Mouse (Mus musculus) activated CD4-positive, CD25-positive, alpha-beta regulatory T cell, adult 9 weeks (primary cell): ENCODE measurements around the gene Cdkn2c. TPM values are rescaled to one million over a fixed set of nuclear protein-coding genes. Genes with fewer than 3 reads are reported as not detected.

Experiments used
- polyA plus RNA-seq: library from polyadenylated mRNA; unstranded; fragments of 100-300 nt; shearing (Covaris generic); gene quantifications from one replicate; pipeline ENCODE4 v1.2.1, GENCODE M21; 2017

Gene Cdkn2c
- polyA plus RNA-seq: 13.7 TPM

GRCm38 (mm10) chr4:109666461-109667269 lies at the start of gene Cdkn2c:
TSS of gene Cdkn2c (minus strand) at chr4:109667189.

DNA sequence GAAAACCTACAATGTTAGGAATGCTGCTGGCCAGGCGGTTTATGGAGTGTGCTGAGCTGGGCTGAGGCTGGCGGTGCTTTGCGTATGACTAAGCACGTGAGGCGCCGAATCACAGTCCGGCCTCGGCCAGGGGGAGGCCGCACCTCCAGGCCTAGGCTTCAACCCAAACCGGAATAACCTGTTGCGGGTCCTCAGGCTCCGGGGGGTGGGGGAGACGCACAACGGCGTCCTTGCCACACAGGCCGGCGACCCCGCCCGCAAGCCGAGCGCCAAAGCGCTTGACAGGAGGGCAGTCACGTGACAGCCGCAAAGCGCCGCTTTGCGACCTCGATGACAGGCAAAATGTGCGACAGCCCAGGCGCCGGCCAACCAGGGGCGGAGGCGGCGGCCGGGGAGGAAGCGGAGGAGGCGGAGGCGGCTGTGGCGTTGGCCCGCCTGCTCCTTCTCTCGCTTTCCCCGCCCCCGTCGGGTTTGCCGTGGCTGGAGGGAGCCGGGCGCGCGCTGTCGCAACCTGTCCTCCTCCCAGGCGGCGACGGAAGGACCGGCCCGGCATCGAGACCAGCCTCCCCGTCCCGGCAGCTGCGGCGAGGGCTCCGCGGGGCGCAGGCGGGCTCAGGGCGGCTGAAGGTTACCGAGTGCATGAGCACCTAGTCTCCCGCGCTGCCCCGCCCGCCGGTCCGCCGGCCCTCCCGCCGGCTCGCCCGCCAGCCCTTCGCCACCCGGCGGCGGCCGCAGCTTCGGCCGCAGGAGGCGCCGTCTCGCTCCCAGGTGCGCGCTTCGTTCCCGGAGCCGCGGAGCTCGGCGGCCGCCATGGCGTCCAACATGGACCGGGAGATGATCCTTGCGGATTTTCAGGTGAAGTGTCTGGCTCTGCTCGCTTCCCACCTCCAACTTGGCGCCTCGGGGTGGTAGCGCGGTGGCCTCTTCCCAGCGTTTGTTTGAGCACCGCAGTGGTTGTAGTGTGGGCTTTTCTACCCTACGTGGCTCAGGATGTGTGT lies 9.5 kb upstream of the Cdkn2c start, which contains the start of gene Faf1:
TSS of gene Faf1 (plus strand) at position 371 of the 998 bp plus-strand sequence.

Other genes with a start within 250 kb of the Cdkn2c start
- gene Rnf11, start 182.5 kb downstream of the Cdkn2c start, polyA plus RNA-seq: 2.6 TPM
- not detected for gene 4930522H14Rik, start 135.9 kb downstream of the Cdkn2c start, polyA plus RNA-seq
- gene Faf1, start 9.4 kb upstream of the Cdkn2c start, polyA plus RNA-seq: 1.8 TPM